In the genomic region with DNA sequence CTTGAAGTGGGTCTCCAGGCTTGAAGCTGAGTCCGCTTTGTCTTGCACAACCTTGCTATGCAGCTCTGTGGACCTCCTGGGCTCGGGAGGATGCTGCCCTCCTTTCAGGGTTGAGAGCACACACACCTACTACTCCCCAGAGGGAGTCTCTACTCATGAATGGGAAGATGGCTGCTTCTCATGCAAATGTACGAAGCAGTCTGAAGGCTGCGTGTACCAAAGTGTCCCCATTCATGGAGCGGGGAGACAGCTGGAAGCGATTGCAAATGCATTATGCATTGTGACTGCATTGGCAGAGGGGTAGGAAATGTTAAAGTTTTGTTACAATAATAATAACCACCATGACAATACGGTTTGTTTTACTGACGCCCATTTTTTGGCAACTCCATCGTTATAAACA, we compare ENCODE assay signal across 24 mouse cellular contexts.
DNase-seq lines count a peak whose midpoint lies in the region; ATAC-seq and TF ChIP-seq lines count a peak whose summit lies in the region.
"Had no signal": no experiment of that assay in that cellular context is flagged by ENCODE, and none has a peak within 500 bp of the region (broad histone marks: within the 10 kb centered on the region; RNA-seq: fewer than 3 reads in every experiment).

No protein-coding gene starts in this region.

- no peak for TF ChIP-seq CTCF in forebrain, postnatal 0 days (IDR thresholded peaks at IDR 0.05; ENCODE audit: low read depth)
- no peak for TF ChIP-seq CTCF in brain, embryonic 14.5 days (IDR thresholded peaks at IDR 0.05; ENCODE audit: borderline replicate concordance, extremely low read depth, insufficient read depth, insufficient read length)

- no peaks in the 10 kb centered on the region for H3K27me3 ChIP-seq in forebrain, embryonic 14.5 days (replicated peaks; ENCODE audit: control insufficient read depth, insufficient read depth, low read length)
- no peaks in the 10 kb centered on the region for H3K27me3 ChIP-seq in forebrain, embryonic 13.5 days
- H3K27me3 ChIP-seq in forebrain, postnatal 0 days (ENCODE audit: insufficient read depth, low read length): no peaks in the 10 kb centered on the region; the same call in 1 of the 2 replicates
- no peaks in the 10 kb centered on the region for H3K27me3 ChIP-seq in forebrain, embryonic 12.5 days
- H3K27me3 ChIP-seq in megakaryocyte, embryonic 14.5 days (replicated peaks): no peaks in the 10 kb centered on the region
- H3K27me3 ChIP-seq in intestine, embryonic 16.5 days (replicated peaks; ENCODE audit: control insufficient read depth, insufficient read depth, low read length): no peaks in the 10 kb centered on the region
- H3K27me3 ChIP-seq: CH12.LX; embryonic facial prominence, embryonic 13.5 days; hindbrain, embryonic 12.5 days; hindbrain, embryonic 15.5 days had no signal

- H3K4me2 ChIP-seq in forebrain, embryonic 14.5 days (ENCODE audit: low read length): no peak overlapping the region
- H3K4me2 ChIP-seq in forebrain, embryonic 13.5 days: no peak overlapping the region
- H3K4me2 ChIP-seq in forebrain, postnatal 0 days (ENCODE audit: low read depth): no peak overlapping the region
- H3K4me2 ChIP-seq in forebrain, embryonic 12.5 days: no peak overlapping the region
- H3K4me2 ChIP-seq in intestine, embryonic 16.5 days (ENCODE audit: low read depth, low read length): no peak overlapping the region
- H3K4me2 ChIP-seq: embryonic facial prominence, embryonic 13.5 days; heart, embryonic 11.5 days; hindbrain, embryonic 12.5 days; hindbrain, embryonic 15.5 days had no signal

- no peak overlapping the region for H3K9ac ChIP-seq in forebrain, embryonic 14.5 days (ENCODE audit: low read length)
- H3K9ac ChIP-seq in forebrain, embryonic 13.5 days: no peak overlapping the region
- H3K9ac ChIP-seq in forebrain, postnatal 0 days: no peak overlapping the region
- no peak overlapping the region for H3K9ac ChIP-seq in forebrain, embryonic 12.5 days
- no peak overlapping the region for H3K9ac ChIP-seq in intestine, embryonic 16.5 days (ENCODE audit: low read depth, low read length)
- H3K9ac ChIP-seq: embryonic facial prominence, embryonic 13.5 days; hindbrain, embryonic 12.5 days; hindbrain, embryonic 15.5 days had no signal

- no peaks in the 10 kb centered on the region for H3K36me3 ChIP-seq in forebrain, embryonic 14.5 days (ENCODE audit: control insufficient read depth, insufficient read depth, low read length)
- H3K36me3 ChIP-seq in forebrain, embryonic 13.5 days (ENCODE audit: poor library complexity, severe bottlenecking): no peaks in the 10 kb centered on the region
- H3K36me3 ChIP-seq in forebrain, postnatal 0 days (ENCODE audit: insufficient read depth): no peaks in the 10 kb centered on the region
- no peaks in the 10 kb centered on the region for H3K36me3 ChIP-seq in forebrain, embryonic 12.5 days (replicated peaks)
- no peaks in the 10 kb centered on the region for H3K36me3 ChIP-seq in megakaryocyte, embryonic 14.5 days (replicated peaks; ENCODE audit: low read length)
- no peaks in the 10 kb centered on the region for H3K36me3 ChIP-seq in intestine, embryonic 16.5 days (ENCODE audit: control insufficient read depth, insufficient read depth, low read length)
- H3K36me3 ChIP-seq: embryonic facial prominence, embryonic 13.5 days; hindbrain, embryonic 12.5 days; hindbrain, embryonic 15.5 days had no signal

- TF ChIP-seq POLR2A in brain, embryonic 14.5 days (IDR thresholded peaks at IDR 0.05; ENCODE audit: borderline replicate concordance, extremely low read depth, insufficient read depth, insufficient read length, poor library complexity, severe bottlenecking): no peak

- 56% methylated on average over 9 of the region's 9 CpGs for WGBS in forebrain, embryonic 14.5 days
- WGBS in forebrain, embryonic 13.5 days: 70% methylated on average over 9 of the region's 9 CpGs
- 39% methylated on average over 9 of the region's 9 CpGs for WGBS in forebrain, postnatal 0 days
- WGBS in forebrain, embryonic 12.5 days: 77% methylated on average over 9 of the region's 9 CpGs
- WGBS in intestine, embryonic 16.5 days: 86% methylated on average over 9 of the region's 9 CpGs

- no peaks in the 10 kb centered on the region for H3K4me1 ChIP-seq in forebrain, embryonic 14.5 days (ENCODE audit: control insufficient read depth, insufficient read depth, low read length)
- no peaks in the 10 kb centered on the region for H3K4me1 ChIP-seq in forebrain, embryonic 13.5 days
- no peaks in the 10 kb centered on the region for H3K4me1 ChIP-seq in forebrain, postnatal 0 days (ENCODE audit: insufficient read depth)
- no peaks in the 10 kb centered on the region for H3K4me1 ChIP-seq in forebrain, embryonic 12.5 days
- no peaks in the 10 kb centered on the region for H3K4me1 ChIP-seq in megakaryocyte, embryonic 14.5 days
- no peaks in the 10 kb centered on the region for H3K4me1 ChIP-seq in intestine, embryonic 16.5 days (ENCODE audit: control insufficient read depth, insufficient read depth, low read length)
- H3K4me1 ChIP-seq: embryonic facial prominence, embryonic 13.5 days; hindbrain, embryonic 12.5 days; hindbrain, embryonic 15.5 days had no signal

- DNase-seq in forebrain, embryonic 14.5 days (ENCODE audit: low spot score): peak; percentile 54
- peak; percentile 68 for DNase-seq in forebrain, postnatal 0 days
- DNase-seq in brain, embryonic 14.5 days (ENCODE audit: low read depth): peak; percentile 63
- DNase-seq: adrenal gland, postnatal 10 days; adrenal gland, postnatal 36 days; B cell, adult 2 months; cerebellum, adult 11 months; cerebellum, adult 2 months; cerebellum, adult 9-11 months; cerebellum, postnatal 25 days; gastrocnemius, postnatal 25 days; heart, adult 2 months; kidney, adult 11 months; kidney, adult 8-10 months had no signal

- no peak overlapping the region for H3K4me3 ChIP-seq in forebrain, embryonic 14.5 days (ENCODE audit: low read depth, low read length)
- H3K4me3 ChIP-seq in forebrain, embryonic 13.5 days: no peak overlapping the region
- no peak overlapping the region for H3K4me3 ChIP-seq in forebrain, postnatal 0 days (ENCODE audit: low read depth, low read length)
- no peak overlapping the region for H3K4me3 ChIP-seq in forebrain, embryonic 12.5 days (replicated peaks)
- peak overlapping the region; percentile 28 for H3K4me3 ChIP-seq in megakaryocyte, embryonic 14.5 days (replicated peaks)
- H3K4me3 ChIP-seq in intestine, embryonic 16.5 days (ENCODE audit: low read length): no peak overlapping the region
- H3K4me3 ChIP-seq: embryonic facial prominence, embryonic 13.5 days; heart, adult 2 months; hindbrain, embryonic 12.5 days; hindbrain, embryonic 15.5 days had no signal

- H3K27ac ChIP-seq in forebrain, embryonic 14.5 days (ENCODE audit: low read depth, low read length): no peak overlapping the region
- H3K27ac ChIP-seq in forebrain, embryonic 13.5 days: no peak overlapping the region
- H3K27ac ChIP-seq in forebrain, postnatal 0 days (ENCODE audit: low read depth, low read length): no peak overlapping the region
- H3K27ac ChIP-seq in forebrain, embryonic 12.5 days: no peak overlapping the region
- no peak overlapping the region for H3K27ac ChIP-seq in intestine, embryonic 16.5 days (ENCODE audit: low read length)
- H3K27ac ChIP-seq: embryonic facial prominence, embryonic 13.5 days; heart, adult 2 months; hindbrain, embryonic 12.5 days; hindbrain, embryonic 15.5 days had no signal

- ATAC-seq in forebrain, embryonic 14.5 days: no peak
- no peak for ATAC-seq in forebrain, embryonic 13.5 days
- peak; percentile 74 for ATAC-seq in forebrain, postnatal 0 days
- no peak for ATAC-seq in forebrain, embryonic 12.5 days (ENCODE audit: low FRiP score)
- no peak for ATAC-seq in megakaryocyte, adult 5-6 weeks (ENCODE audit: poor library complexity, severe bottlenecking)
- ATAC-seq in intestine, embryonic 16.5 days: no peak

- H3K9me3 ChIP-seq in forebrain, embryonic 14.5 days (replicated peaks; ENCODE audit: control insufficient read depth, low read length): no peaks in the 10 kb centered on the region
- H3K9me3 ChIP-seq in forebrain, embryonic 13.5 days (replicated peaks): no peaks in the 10 kb centered on the region
- H3K9me3 ChIP-seq in forebrain, postnatal 0 days (ENCODE audit: low read length): no peaks in the 10 kb centered on the region
- no peaks in the 10 kb centered on the region for H3K9me3 ChIP-seq in forebrain, embryonic 12.5 days
- peaks cover 68% of the 10 kb centered on the region for H3K9me3 ChIP-seq in megakaryocyte, embryonic 14.5 days
- H3K9me3 ChIP-seq in intestine, embryonic 16.5 days (ENCODE audit: control insufficient read depth, low read length): no peaks in the 10 kb centered on the region
- H3K9me3 ChIP-seq: embryonic facial prominence, embryonic 13.5 days; hindbrain, embryonic 12.5 days; hindbrain, embryonic 15.5 days had no signal
